9 mouse cellular contexts compared by ENCODE assay signal in the genomic region with DNA sequence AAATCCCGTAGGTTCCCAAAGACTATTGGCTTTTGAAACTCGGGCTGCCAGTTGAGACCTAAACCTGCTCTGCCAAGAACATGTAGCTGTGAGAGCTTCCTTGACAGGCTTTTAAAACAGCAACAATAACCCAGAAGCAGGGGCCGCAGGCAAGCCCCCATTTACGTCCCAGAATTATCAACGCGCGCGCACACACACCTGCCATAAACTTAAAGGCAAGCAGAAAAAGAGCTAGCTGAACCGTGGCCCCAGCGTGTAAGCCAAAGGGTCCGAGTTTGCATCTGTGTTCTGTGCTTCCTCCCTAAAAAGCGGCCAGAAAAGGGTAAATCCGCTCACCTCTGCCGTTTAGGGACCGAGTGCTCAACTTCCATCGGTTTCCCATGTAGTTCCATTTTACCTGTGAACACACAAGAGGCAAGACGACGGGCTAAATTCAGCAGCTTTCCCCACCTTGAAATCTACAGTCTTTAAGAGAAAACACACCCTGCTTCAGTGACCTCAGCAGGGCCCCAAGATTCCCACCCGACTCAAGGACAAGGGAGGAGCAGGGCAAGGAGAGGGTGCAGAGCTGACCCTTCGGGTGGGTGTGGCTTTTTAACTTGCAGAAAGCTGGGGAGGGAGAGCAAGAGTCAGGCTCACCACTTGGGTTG. TPM values are rescaled to one million over a fixed set of nuclear protein-coding genes. Genes with fewer than 3 reads are reported as not detected.
DNase-seq lines count a peak whose midpoint lies in the region; ATAC-seq and TF ChIP-seq lines count a peak whose summit lies in the region.
"Had no signal": no experiment of that assay in that cellular context is flagged by ENCODE, and none has a peak within 500 bp of the region (broad histone marks: within the 10 kb centered on the region; RNA-seq: fewer than 3 reads in every experiment).

No protein-coding gene starts in this region.

- peak overlapping the region; percentile 94 for H3K4me2 ChIP-seq in heart, embryonic 16.5 days (ENCODE audit: low read depth, low read length)
- peak overlapping the region; percentile 79 for H3K4me2 ChIP-seq in hindbrain, embryonic 16.5 days (ENCODE audit: low read length)
- H3K4me2 ChIP-seq in midbrain, embryonic 14.5 days (ENCODE audit: low read length): peak overlapping the region; percentile 82

- no peaks in the 10 kb centered on the region for H3K36me3 ChIP-seq in heart, embryonic 16.5 days (ENCODE audit: control insufficient read depth, insufficient read depth)
- no peaks in the 10 kb centered on the region for H3K36me3 ChIP-seq in hindbrain, embryonic 16.5 days (ENCODE audit: control insufficient read depth, insufficient read depth, low read length)
- no peaks in the 10 kb centered on the region; the same call in 1 of the 2 replicates for H3K36me3 ChIP-seq in midbrain, embryonic 14.5 days (ENCODE audit: control insufficient read depth, insufficient read depth, low read length)

- peak overlapping the region; percentile 97 for H3K4me3 ChIP-seq in heart, embryonic 16.5 days (ENCODE audit: low read length)
- peak overlapping the region; percentile 93 for H3K4me3 ChIP-seq in bone marrow macrophage, adult 2 months (ENCODE audit: insufficient read depth, low read length)
- peak overlapping the region; percentile 80 for H3K4me3 ChIP-seq in hindbrain, embryonic 16.5 days (ENCODE audit: low read length)
- H3K4me3 ChIP-seq in midbrain, embryonic 14.5 days (replicated peaks; ENCODE audit: low read depth, low read length): peak overlapping the region; percentile 91

- TF ChIP-seq CTCF in bone marrow macrophage, adult 2 months (IDR thresholded peaks at IDR 0.05; ENCODE audit: low read depth, low read length): no peak

- H3K9me3 ChIP-seq in heart, embryonic 16.5 days (replicated peaks; ENCODE audit: control insufficient read depth, low read length): no peaks in the 10 kb centered on the region
- H3K9me3 ChIP-seq in hindbrain, embryonic 16.5 days (ENCODE audit: control insufficient read depth, low read length): no peaks in the 10 kb centered on the region
- H3K9me3 ChIP-seq in midbrain, embryonic 14.5 days (ENCODE audit: control insufficient read depth, low read length): no peaks in the 10 kb centered on the region

- H3K4me1 ChIP-seq in heart, embryonic 16.5 days (ENCODE audit: control insufficient read depth, insufficient read depth, low read length): peaks cover 49% of the 10 kb centered on the region
- H3K4me1 ChIP-seq in bone marrow macrophage, adult 2 months (ENCODE audit: control insufficient read depth, insufficient read depth, low read length): peaks cover 25% of the 10 kb centered on the region
- H3K4me1 ChIP-seq in hindbrain, embryonic 16.5 days (ENCODE audit: control insufficient read depth, insufficient read depth, low read depth, low read length): peaks cover 25% of the 10 kb centered on the region
- H3K4me1 ChIP-seq in midbrain, embryonic 14.5 days (ENCODE audit: control insufficient read depth, insufficient read depth, low read length): peaks cover 29% of the 10 kb centered on the region

- H3K27ac ChIP-seq in heart, embryonic 16.5 days (ENCODE audit: low read length): peak overlapping the region; percentile 99
- H3K27ac ChIP-seq in bone marrow macrophage, adult 2 months (ENCODE audit: insufficient read depth, low read depth, low read length): no peak overlapping the region
- H3K27ac ChIP-seq in hindbrain, embryonic 16.5 days (ENCODE audit: low read depth, low read length): peak overlapping the region; percentile 84; the same call in 1 of the 2 replicates
- H3K27ac ChIP-seq in midbrain, embryonic 14.5 days (replicated peaks; ENCODE audit: low read depth, low read length): peak overlapping the region; percentile 95

- WGBS in heart, embryonic 16.5 days: 5% methylated on average over 20 of the region's 20 CpGs
- WGBS in hindbrain, embryonic 16.5 days: 3% methylated on average over 20 of the region's 20 CpGs
- WGBS in midbrain, embryonic 14.5 days: under 1% methylated on average over 20 of the region's 20 CpGs

- no peak for DNase-seq in heart, adult 18-20 months
- no peak for DNase-seq in midbrain, embryonic 14.5 days
- DNase-seq in gastrocnemius, adult 8-10 months (ENCODE audit: low spot score in 2 of 2): no peak
- DNase-seq in frontal cortex, postnatal 36 days (ENCODE audit: low spot score in 2 of 2): no peak

- H3K27me3 ChIP-seq in heart, embryonic 16.5 days (ENCODE audit: control insufficient read depth, insufficient read depth, low read length): no peaks in the 10 kb centered on the region
- H3K27me3 ChIP-seq in hindbrain, embryonic 16.5 days (replicated peaks; ENCODE audit: control insufficient read depth, insufficient read depth, low read length): no peaks in the 10 kb centered on the region
- H3K27me3 ChIP-seq in midbrain, embryonic 14.5 days (ENCODE audit: control insufficient read depth, insufficient read depth, low read length): no peaks in the 10 kb centered on the region

- no peak for TF ChIP-seq POLR2A in bone marrow macrophage, adult 2 months (IDR thresholded peaks at IDR 0.05; ENCODE audit: borderline replicate concordance, low read depth, low read length)

- no peak for ATAC-seq in heart, embryonic 16.5 days (replicated peaks; ENCODE audit: extremely low read depth, insufficient read depth, low FRiP score)
- no peak for ATAC-seq in hindbrain, embryonic 16.5 days
- ATAC-seq in midbrain, embryonic 14.5 days (ENCODE audit: low FRiP score, low TSS enrichment): no peak
- no peak for ATAC-seq in activated CD4-positive, CD25-positive, alpha-beta regulatory T cell, adult 4 months
- ATAC-seq: Patski had no signal

- peak overlapping the region; percentile 98 for H3K9ac ChIP-seq in heart, embryonic 16.5 days (ENCODE audit: low read length)
- H3K9ac ChIP-seq in hindbrain, embryonic 16.5 days (ENCODE audit: low read depth, low read length): peak overlapping the region; percentile 91
- H3K9ac ChIP-seq in midbrain, embryonic 14.5 days (replicated peaks; ENCODE audit: low read length): peak overlapping the region; percentile 96

RNA-seq across cellular contexts. Expression of gene Igf2bp3, which starts 1.7 kb away (rescaled TPM):
- polyA plus RNA-seq in heart, embryonic 16.5 days (2015; fragmentation: Nextera tagmentation; extraction: Ambion mirVana): 33.1 and 33.5 TPM in 2 replicates
- not detected for total RNA-seq in heart, adult 18-20 months (2021)
- polyA plus RNA-seq in bone marrow macrophage, adult 2 months (2012; ENCODE audit: insufficient read depth, insufficient read length, missing spikeins): 0.68 and 0.79 TPM in 2 replicates
- polyA plus RNA-seq in hindbrain, embryonic 16.5 days (2015; fragmentation: Nextera tagmentation; extraction: Ambion mirVana): 15.5 and 19.2 TPM in 2 replicates
- polyA plus RNA-seq in midbrain, embryonic 14.5 days (2014; fragmentation: Nextera tagmentation; extraction: Ambion mirVana): 24.7 and 39.2 TPM in 2 replicates
- under 1 TPM; 0.10 to 0.19 (median 0.16) TPM for total RNA-seq in gastrocnemius, adult 8-10 months (2022)
- polyA plus RNA-seq in activated CD4-positive, CD25-positive, alpha-beta regulatory T cell, adult 4 months (2017; shearing (Covaris generic)): 1 to 10 TPM; 2.5 to 4.6 TPM

RNA-seq across cellular contexts. Expression of gene Tra2a, which starts 50.8 kb away (rescaled TPM):
- 60.9 and 69.8 TPM in 2 replicates for polyA plus RNA-seq in heart, embryonic 16.5 days (2015; fragmentation: Nextera tagmentation; extraction: Ambion mirVana)
- 10 to 100 TPM; 26.2 to 29.9 TPM for total RNA-seq in heart, adult 18-20 months (2021)
- 94.2 and 103 TPM in 2 replicates for polyA plus RNA-seq in bone marrow macrophage, adult 2 months (2012; ENCODE audit: insufficient read depth, insufficient read length, missing spikeins)
- 97.0 and 97.9 TPM in 2 replicates for polyA plus RNA-seq in hindbrain, embryonic 16.5 days (2015; fragmentation: Nextera tagmentation; extraction: Ambion mirVana)
- polyA plus RNA-seq in midbrain, embryonic 14.5 days (2014; fragmentation: Nextera tagmentation; extraction: Ambion mirVana): 58.0 and 105 TPM in 2 replicates
- total RNA-seq in gastrocnemius, adult 8-10 months (2022): 10 to 100 TPM; 11.4 to 15.3 (median 14.3) TPM
- 10 to 100 TPM; 29.2 to 30.3 TPM for polyA plus RNA-seq in activated CD4-positive, CD25-positive, alpha-beta regulatory T cell, adult 4 months (2017; shearing (Covaris generic))
